Mouse (Mus musculus): ENCODE data around the gene Entpd3.
A peak's percentile ranks its signal among the peaks of the same experiment; 100 is the strongest.

Gene Entpd3

DNA sequence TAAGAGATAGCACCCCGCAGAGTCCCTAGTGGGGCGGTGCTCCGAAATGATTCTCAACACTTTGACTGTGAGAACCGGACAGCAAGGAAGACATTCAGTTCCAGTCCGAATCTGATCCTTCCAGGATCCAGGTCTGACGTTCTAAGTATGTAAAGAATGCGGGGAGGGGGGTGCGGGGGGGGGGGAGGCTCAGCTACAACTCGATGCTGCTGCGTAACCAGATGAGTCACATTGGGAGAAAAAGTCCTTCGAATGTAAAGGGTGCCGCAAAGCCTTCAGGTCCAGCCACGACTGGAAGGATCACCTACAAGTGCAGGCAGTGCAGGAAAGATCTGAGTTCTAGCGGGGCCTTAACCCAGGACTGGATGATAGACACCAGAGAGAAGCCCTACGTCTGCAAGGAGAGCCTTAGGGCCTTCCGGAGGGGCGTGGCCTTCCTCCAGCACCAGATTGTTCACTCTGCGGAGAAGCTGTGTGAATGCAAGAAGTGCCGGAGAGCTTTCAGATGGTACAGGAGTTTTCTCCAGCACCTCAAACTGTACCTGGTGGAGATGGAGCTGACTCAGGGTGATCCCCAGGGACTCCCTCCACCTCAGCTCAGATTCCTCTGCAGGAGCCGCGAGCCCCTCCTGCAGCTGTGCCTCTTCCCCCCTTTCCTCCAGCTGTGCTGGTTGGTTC is 42.5 kb downstream of the Entpd3 start:
- peak; percentile 37 to 52 for DNase-seq

DNA sequence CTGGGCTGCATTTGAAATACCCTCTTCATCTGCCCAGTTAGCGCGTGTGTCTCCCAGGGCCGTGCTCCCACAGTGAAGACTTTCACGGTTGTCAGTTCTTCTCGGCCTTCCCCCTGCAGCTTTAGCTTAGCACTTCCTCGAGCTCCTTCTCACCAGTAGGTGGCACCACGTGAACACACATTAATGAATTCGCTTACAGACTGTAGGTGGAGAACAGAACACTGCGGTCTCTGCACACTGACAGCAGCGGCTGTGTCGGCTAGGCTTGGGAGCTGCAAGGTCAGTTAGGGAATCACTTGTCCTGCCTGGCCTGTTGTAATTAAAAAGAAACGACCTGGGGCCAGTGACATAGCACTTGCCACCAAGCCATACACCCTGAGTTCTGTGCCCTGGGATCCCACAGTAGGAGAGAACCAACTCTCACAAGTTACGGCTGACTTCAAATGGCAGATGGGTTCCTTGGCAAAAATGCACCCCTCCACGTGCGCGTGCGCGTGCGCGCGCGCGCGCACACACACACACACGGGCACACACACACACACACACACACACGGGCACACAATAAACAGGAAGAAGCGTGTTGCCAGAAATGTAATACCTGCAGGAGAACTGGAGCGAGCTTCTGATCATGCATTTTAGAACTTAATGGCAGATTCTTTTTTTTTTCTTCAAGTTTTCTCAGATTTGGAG is 43.1 kb downstream of the Entpd3 start:
- DNase-seq, result peak; percentile 88 to 94

DNA sequence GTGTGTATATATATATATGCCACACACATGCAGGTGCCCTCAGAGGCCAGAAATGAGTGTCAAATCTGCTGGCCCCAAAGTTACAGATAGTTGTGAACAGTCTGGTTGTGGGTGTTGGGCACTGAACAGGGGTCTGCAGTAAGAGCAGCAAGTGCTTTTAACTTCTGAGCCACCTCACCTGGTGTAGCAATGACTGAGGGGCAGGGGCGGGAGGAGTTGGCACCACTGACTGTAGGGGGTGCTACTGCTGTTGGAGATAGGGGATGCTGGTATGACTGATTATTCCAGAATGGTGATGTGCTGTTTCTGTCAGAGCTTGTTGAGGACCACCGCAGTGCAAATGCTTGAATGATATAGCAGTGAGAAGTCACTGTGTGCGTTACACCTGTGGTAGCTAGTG is 43.7 kb downstream of the Entpd3 start:
- DNase-seq, result no peak

DNA sequence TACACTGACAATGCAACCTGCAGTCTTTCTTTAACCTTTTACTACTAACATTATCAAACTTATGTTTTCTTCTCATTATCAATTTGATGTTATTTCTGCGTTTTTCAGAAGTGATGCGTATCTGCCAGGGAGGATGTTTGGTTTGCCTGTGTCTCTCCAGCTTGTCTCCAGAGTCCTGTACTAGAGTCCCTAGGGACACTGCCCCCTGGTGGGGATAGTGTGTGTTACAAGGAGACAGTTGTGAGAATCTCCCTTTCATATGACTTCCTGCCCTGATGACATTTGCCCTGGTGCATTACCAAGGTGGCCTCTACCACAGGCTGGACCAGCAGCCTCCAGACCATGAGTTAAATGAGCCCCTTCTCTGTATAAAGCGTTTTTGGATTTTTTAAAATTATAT is 46.9 kb downstream of the Entpd3 start:
- peak; percentile 43 to 81 for DNase-seq

DNA sequence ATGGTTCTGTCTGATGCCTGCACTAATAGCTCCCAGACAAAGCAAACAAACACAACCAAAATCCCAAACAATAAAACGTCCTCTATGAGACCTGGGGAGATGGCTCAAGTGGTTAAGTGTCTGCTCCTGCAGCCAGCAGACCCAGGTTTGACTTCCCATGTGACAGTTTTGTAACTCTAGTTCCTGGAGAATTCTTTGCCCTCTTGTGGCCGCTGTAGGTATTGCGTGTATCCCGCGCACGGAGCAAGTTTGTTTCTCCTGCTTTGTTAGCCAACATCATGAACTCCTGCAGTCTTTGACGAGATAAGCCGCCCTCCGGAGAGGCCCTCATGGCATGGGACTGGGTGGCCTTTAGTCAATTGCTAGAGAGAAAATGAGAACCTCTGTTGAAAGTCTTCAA is 51.9 kb downstream of the Entpd3 start:
- peak; percentile 57 to 84 for DNase-seq

DNA sequence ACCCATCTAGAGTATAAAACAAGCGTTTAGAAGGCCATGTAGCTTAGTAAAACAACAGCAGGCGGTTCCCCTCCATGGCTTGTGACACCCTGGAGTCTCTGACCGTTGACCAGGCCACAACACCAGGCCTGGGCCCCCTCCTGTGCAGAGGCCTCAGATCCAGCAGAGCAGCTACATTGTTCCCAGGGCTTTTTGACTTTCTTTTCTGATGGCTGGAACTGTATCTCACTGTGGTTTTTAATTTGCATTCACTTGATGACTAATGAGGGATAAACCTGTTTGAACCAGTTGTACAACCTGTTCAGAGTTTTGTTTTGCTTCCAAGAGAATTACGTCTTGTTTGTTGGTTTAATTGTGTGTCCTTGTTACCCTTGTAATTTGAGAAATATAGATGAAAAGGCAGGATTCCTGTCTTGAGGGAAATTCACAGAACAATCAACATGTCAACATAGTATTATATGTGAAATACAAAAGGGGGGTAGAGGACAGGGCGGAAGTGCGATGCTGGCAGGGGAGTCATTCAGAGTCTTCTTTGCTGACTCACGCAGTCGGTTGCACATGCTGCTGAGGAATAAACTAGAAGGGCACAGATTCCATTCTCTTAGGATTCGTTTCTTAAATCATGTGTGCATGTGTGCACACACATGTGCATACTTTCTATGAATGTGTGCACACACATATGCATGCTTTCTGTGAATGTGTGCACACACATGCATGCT is 53.9 kb downstream of the Entpd3 start:
- DNase-seq, result no peak

DNA sequence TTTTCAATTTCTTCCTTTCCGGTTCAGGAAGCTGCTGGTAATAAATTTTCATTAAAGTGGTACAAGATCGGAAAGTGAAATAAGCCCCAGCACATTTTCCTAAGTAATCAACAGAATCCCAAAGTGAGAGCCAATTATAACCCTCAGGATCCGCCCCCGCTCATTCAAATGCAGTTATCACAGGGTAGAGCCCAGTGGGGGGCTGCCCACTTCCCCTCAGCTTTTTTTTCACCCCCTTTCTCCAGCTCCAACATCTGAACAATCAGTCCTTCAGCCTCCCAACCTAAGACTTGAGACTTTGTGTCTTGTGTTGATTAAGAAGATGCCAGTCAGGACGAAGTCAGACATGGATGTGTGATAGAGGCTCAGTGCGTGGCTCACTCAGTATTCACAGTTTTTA is 55.2 kb downstream of the Entpd3 start:
- DNase-seq, result no peak

DNA sequence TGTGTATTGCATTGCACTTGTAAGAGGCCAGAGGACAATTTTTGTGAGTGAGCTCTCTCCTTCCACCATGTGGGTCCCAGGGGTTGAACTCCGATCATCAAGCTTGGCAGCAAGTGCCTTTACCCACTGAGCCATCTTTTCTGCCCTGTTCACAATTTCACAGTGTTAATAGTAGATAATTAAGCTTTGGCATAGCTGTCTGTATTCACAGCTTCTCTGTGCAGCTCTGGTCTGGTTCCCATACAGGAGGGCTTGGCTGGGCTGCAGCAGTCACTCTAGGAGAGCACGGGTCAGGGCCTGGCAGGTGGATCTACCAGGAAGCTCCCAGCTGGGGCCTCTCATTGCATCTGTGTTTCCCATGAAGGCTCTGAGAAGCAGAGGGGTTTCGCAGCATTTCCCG is 55.7 kb downstream of the Entpd3 start:
- DNase-seq, result no peak

DNA sequence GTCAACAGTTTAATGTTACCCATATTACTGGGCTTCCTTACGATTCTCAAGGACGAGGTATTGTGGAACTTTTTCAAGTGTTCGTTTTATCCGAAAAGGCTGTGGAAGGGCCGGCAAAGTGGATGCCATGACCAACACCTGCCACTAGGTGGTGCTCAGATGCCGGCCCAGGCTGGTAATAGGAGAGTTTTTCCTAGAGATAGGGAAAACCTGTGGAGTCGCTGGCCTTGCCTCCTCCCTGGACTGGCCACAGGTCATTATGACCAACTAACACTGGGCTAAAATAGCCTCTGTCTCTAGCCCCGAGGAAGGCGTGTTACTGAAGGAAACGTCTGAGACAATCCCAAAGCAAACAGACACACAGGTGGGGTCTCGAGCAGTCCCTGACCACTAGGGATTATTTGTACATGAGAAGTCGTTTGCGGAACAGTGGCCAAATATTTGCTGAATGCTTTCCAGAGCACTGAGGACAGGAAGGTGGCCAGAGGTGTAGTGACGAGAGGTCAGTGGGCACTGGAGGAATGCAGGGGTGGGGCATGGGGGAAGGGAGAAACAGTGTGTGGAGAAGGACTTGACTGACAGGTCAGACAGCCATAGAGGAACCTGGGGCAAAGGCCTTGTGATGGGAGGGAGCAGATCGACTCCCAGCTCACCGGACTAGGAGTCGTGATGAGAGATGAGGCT is 62.0 kb downstream of the Entpd3 start:
- DNase-seq, result peak; percentile 83 to 85

DNA sequence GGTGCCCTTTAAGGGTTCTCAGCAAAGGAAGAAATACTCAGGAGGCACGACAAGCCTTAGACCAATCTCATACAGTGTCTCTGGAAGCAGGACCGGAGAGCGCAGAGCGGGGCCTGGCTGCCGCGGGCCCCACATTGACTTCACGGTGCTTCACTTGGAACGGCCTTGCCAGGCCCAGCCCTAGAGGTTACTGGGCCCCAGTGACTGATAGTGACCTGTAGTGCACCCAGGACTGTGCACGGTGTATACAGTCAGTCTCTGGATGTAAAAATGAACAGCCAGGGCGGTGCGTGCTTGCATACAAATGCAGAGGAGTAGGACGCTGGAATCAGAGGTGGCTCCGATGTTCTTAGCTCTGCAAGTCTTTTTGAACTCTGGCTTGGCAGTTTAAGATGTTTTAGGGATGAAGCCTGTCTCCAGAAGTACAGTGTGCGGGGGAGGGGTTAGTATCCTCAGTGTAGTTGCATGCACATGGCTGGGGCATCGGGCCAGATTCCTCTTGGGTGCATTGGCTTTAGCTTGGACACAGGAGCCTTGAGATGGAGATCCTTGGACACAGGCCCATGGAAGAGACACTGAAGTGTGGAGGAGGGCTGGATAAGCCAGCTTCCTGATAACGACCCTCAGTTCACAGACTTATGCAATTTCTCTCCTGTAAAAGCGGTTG is 62.7 kb downstream of the Entpd3 start:
- peak; percentile 20 to 25 for DNase-seq

DNA sequence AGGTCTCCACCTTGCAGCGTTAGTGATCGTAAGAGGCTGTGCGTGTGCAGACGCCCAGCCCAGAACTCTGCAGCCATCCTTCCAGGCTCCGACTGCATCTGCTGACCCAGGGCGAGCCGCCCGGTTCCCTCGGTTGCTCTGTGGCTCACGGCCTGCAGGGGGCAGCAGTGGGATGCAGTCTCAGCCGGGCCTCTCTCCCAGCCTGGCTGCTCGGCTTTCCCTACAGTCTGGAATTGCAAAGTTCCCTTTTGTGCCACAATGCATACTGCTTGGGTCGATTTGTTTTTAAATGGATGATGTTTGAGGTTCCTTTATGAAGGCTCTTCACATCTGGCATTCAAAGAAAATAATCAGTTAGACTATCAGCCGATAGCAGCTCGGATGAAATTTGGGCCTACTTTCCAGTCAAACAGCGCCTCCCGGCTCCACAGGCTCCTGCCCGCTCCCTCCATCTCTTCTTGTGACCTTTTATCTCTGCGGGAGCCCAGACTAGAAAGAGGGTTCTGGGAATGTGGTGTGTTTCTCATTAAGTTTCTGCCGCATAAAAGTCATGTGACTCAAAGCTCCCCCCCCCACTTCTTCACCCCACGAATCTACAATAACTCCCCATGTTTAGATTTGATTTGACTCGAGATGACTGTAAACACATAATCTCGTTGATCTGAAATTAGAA is 63.4 kb downstream of the Entpd3 start:
- DNase-seq, result peak; percentile 78 to 92

DNA sequence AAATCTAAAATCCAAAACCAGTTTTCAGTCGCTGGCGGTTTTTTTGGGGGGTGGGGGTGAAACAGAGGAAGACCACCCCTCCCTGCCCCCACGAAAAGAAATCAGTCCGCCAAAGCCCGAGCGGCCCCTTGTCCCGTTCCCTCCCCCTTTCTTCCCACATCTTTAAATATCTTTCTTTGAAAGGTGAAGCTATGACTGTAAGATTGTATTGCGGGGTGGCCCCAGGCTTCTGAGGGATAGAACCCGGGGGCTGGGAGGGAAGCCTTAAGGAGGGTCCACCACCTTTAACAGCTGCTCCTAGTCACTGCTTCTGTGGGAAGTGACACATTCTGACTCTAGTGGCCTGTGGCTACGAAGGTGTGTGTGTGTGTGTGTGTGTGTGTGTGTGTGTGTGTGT is 63.9 kb downstream of the Entpd3 start:
- DNase-seq, result no peak

DNA sequence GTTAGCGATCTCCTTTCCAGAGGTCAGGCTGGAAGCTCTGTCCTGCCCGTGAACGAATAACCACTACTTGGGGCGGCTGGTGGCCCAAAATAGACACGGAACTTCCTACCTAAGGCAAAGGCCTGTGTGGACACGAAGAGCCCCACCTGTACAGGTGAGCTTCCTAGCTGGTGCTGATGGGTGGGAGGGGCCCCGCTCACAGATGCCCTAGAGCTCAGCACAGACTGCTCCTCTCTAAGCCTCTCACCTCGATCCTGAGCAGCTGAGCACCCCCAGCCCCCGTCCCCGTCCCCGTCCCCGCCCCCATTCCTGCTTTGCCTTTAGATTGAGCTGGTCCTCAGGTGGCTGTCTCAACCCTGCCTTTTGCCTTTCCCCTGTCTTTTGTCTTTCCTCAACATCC is 64.3 kb downstream of the Entpd3 start:
- DNase-seq, result no peak

DNA sequence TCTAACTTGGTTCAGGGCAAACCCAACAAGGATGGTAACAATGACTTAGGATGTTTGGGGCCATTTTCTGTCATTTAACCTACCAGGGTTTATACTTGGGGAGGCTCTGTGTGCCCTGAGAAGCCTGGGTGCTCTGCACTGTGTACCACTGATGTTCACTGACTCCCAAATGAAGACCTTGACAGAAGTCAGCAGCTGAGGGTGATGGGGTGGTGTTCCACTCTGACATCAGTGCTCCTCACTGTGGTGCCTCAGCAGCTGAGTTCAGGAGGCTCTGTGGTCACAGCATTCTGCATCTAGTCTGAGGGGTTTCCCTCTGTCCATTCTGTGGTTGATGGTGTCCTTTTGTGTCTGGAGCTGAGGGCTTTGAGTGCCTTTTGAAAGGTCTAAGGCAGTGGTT is 71.4 kb downstream of the Entpd3 start:
- DNase-seq, result no peak

DNA sequence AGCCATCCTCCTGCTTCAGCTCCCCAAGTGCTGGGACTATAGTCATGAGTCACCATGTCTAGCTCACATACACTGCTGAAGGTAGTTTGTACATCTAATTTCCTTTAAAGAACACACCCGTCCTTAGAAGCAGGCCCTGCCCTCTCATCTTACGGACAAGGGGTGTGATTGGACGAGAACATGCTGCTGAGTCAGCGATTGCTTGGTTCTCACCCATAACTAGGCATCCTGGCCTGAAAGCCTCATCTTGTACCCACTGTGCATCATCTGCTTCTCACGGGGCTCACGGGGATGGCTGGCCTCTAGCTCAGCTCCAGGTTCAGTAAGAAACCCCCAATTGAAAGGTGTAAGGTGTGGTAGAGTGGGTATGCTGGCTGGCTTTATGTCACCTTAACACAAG is 74.4 kb downstream of the Entpd3 start:
- DNase-seq, result no peak

All from kidney, adult 8-10 months (tissue).